Mouse (Mus musculus) heart, postnatal 25 days (tissue): ENCODE measurements around the gene Papss2. TPM values are rescaled to one million over a fixed set of nuclear protein-coding genes. Genes with fewer than 3 reads are reported as not detected.
"Not testable (repeated sequence)": the region's sequence is repeated elsewhere in the genome, so short reads cannot be mapped to it uniquely, and the experiment has no call there.

Experiments
- DNase-seq: peaks from one replicate; pipeline ENCODE4 v3.0.0; 2022; ENCODE audit warnings: low spot score
- intact Hi-C: fragments of 180-260 bp; cut with DNase I; formaldehyde crosslinking; loops from one replicate; pipeline ENCODE4 v1.15.1; 2025
- total RNA-seq, 2 experiments: library from RNA; stranded (reverse); gene quantifications; 2 replicates each; pipeline ENCODE4 v1.2.3; 2021

Papss2 gene
- total RNA-seq, 2 experiments from 2014 or later = 12.3 to 14.9 TPM

DNA sequence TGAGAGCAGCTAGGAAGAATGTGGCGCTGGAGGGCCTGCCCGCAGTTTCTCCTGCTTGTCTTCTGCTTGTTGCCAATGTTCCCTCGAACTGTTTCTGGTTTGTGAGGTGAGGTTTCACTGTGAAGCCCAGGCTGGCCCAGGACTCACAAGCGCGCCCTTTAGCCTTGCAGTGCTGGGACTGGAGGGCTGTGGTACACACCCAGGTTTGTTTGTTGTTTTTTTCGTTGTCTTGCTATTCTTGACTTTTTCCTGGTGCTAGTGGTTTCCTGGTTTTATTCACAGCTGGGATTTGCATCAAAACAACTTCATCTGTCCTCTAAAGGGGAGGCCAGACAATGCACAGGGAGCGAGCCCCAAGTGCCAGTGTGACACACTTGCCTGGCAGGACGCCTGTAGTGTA is 39.3 kb downstream of the Papss2 start:
- intact Hi-C loops = loop anchor here (5.0 kb wide), 1 partner anchor 38 kb away; the partner anchor contains the start of gene Papss2
- DNase-seq = peak; percentile 4

DNA sequence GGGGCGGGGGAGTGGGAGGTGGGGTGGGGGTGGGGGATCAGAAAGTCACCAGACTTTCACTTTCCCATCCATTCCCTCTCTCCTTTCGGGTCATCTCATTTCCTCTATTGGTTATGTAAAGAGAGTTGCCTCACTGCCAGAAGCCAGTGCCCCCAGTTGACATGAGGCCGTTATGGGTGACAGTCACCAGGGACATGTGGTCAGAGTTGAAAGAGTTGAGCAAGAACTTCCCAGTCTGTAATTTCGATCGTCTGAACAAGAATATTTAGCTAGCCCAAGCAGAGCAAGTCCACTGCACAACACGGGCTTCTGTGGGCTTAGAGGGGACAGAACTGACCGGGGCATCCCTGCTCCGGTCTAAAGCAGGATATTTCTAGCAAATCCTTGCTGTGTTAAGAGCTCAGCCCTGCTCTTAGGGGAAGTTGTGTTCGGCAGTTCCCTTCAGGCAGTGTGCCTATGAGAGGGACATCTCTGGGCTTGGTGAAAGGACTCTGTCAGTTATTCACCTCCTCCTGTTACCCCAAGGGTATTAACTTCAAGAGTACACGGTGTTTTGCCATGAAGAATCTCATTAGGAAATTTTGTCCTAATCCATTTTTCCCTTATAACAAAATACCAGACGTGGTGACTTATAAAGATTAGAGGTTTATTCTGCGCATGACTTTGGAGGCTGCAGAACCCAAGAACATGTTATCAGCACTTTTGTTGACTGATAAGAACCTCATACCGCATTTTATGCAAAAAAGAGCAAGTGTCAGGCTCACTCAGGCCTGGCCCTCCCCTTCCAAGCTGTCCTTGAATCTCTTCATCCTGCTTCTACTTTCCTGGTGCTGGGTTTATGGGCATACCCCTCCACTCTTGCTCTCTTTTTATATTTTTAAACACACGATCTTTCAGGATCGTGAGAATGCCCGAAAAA is 42.0 kb downstream of the Papss2 start:
- intact Hi-C loops = loop anchor here (5.0 kb wide), 1 partner anchor 40 kb away; the partner anchor contains the start of gene Papss2
- DNase-seq = peak; percentile 7

DNA sequence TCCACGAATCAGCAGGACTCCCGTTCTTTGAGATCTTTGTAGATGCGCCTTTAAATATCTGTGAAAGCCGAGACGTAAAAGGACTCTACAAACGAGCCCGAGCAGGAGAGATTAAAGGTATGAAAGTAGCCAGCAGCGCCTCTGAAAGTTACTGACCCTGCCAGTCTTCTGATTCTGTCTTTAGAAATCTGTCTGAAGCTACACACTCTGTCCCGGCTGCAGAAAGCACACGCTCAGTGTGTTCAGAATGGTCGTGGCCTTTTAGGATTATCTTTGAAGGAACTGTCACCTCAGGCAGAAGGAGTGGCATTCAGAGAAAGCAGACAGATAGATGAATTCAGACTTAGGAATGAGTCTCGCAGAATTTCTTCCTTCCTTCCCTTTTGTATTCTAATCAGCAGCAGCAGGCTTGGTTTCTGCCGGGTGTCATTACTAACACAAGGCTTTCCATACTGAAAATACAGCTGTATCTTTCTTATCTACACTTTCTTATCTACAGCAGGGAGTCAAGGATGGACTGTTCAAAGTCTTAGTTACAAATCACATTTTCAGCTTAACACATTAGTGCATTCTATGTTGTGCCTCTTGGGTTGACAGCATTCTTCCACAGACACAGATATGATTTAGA is 42.8 kb downstream of the Papss2 start:
- no peak for DNase-seq
- intact Hi-C loops = loop anchor here (5.0 kb wide), 1 partner anchor 41 kb away; the partner anchor contains the start of gene Papss2

DNA sequence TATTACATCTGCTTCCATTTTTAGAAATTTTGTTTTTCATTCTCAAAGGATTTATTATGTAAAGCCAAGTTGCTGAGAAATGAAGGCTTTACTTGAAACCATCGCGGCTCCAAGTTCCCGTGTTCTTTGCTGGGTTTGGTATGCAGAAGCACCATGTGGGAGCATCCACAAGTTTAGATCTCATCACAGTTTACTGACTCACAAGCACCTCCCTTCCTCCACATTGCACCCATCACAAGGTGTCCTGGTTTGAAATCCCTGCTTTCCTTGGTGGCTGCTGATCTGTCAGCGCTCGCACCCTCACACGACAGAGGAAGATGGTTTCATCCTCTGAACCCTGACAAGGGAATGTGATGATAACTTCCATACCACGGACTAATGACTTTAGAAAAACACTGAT is 45.9 kb downstream of the Papss2 start:
- no peak for DNase-seq
- intact Hi-C loops = no loop called here

DNA sequence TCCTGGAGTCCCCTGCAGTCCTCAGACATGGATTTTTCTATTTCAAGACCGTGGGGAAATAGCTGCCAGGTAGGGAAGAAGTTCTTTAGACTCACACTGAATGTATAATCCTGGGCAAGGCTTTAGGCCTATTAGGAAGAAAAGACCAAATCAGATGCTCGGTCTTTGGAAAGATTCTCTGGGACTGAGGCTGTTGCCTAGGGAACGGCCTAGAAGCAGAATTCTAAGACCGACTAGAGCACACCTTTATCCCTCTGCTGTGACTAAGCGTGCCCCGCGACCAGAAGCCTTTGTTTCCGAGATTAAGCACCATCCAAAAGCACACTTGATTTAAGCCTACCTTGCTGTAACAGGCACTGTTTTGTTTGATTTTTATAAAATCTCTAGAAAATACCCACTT is 46.4 kb downstream of the Papss2 start:
- intact Hi-C loops = no loop called here
- no peak for DNase-seq

DNA sequence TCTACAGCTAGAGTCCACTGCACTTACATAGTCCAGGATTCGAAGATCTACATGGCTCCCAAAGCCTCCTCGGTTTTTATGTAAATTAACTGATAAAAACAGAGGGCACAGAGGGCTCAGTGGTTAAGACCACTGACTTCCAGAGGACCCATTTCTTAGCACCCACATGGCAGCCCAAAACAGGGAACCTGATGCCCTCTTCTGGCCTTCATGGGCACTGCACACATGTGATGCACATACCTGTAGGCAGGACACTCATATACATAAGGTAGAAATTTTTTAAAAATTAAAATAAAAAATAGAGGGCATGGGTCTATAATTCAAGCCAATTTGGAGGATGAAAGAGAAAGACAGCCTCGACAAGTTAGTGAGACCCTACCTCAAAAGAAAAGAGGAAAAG is 48.1 kb downstream of the Papss2 start:
- no peak for DNase-seq
- intact Hi-C loops = no loop called here

DNA sequence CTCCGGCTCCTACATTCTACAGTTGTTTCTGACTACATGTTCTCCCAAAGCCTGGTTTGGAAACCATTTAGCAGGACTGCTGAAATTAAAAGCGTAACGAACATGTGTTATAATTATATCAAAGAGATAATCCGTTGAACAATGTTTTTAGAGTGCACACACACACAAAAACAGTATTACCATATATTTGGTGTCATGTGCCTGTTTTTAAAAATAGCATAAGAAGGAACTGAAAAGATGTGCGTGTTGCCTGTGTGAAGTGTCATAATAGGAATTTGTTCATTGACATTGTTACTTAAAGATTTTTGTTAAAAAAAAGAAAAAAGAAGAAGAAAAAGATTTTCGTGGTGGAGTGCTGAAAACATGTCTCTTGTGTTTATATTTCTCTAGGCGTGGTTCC is 50.3 kb downstream of the Papss2 start:
- no peak for DNase-seq
- intact Hi-C loops = no loop called here

DNA sequence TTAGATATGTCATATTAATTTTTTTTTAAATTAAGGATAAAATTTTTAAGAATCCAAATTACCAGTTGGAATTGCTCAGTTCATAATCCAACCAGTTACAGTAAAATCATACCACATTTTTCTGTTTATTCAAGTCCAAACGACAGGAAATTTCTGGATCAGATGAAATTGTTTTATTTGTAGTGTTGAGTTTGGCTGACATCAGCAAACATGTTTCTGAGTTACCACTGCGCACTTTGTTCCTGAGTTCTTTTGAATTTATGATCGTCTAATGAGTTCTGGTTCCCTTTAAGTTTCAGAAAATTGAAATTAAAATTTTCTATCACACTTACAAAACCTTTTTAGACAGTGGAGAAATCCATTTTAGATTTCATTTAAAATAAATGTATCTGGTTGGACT is 50.8 kb downstream of the Papss2 start:
- intact Hi-C loops = no loop called here
- no peak for DNase-seq

DNA sequence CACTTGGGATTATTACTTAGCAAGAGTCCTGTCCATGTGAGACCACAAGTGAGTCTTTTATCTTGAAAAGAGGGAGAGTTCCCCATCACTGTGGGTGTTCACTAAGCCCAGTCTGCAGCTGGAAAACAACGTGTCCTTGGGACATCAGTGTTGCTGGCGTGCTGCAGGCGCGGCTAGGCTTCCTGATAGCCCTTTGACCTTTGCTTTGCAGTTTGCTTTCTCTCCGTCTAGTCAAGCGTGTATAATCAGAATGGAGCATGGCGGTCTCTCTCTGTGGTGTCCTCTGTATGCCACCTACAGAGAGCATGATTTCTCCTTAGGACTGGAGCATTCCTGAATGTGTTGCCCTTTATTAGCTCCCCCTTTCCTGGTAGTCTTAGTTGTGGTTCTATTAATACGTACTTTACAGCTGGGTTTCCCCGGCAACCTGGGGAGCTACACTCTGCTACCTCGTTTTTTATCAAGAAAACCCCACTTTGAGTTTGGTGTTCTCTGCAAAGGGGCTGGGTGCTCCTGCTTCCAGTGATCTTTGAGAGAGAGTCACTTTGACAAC is 52.5 kb downstream of the Papss2 start:
- DNase-seq = no peak
- intact Hi-C loops = no loop called here

DNA sequence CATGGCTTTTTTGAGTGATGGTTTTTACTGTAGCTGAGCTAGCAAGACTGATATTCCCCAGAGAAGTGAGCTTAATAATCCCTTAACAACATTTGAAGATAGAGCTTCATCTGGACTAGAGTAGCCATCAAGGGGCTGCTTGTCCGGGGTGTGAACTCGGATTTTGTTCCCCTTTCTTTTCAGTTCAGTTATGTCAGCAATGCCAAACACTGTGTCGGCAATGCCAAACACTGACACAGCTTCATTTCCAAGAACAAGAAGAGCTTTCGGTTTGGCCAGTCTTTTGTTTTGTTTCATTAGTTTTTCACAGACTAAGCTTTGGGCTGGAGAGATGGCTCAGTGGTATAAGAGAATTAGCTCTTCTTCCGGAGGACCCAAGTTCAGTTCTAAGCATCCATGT is 55.5 kb downstream of the Papss2 start:
- intact Hi-C loops = no loop called here
- no peak for DNase-seq

DNA sequence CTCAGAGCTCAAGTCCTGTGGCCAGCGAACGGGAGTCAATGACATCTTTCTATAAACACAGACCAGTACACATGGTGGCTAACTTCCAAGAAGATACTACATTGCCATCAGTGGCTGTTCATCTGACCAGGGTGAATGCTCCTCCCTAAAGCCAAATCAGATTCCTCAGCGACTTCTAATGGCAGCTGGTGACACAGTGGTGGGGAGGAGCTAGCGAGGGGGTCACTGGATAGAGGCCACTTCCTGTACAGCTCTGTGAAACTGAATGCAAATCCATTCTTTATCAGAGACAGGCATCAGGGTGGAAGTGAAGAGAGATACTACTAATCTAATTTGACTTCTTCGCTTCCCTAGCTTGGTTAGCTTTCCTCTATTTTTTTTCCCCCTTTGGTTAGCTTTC is 57.5 kb downstream of the Papss2 start:
- intact Hi-C loops = no loop called here
- DNase-seq = no peak

DNA sequence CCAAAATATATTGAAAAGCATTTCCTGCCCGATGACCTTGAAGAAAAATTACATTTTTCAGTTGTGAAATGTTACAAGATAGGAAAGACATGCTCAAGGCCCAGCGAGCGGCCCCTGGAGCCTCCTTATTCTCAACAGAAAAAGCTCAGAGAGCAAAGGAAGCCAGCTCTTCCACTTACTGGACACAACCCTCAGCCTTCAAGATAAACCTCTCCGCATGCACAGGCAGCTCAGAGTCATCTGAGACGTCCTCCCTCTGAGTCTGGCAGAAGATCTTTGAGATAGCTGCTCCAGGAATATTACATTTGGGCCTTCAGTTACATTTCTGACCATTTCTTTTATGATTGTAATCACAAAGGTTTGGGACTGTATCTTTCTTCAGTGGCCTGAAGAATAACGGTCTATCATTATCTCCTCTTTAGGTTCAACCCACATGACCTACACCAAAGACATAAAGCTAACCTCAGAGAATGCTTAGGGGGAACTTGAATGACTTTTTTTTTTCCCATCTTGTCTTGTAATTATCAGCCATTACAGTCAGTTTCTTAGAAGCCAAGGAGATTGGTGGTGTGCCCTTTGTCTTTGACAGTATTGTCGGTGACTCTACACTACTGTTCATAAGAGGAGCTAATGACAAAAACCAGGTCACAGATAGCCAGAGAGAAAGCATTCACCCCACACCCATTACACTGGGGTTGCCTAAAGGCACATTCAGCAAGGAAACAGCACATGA is 58.2 kb downstream of the Papss2 start:
- intact Hi-C loops = no loop called here
- no peak for DNase-seq

DNA sequence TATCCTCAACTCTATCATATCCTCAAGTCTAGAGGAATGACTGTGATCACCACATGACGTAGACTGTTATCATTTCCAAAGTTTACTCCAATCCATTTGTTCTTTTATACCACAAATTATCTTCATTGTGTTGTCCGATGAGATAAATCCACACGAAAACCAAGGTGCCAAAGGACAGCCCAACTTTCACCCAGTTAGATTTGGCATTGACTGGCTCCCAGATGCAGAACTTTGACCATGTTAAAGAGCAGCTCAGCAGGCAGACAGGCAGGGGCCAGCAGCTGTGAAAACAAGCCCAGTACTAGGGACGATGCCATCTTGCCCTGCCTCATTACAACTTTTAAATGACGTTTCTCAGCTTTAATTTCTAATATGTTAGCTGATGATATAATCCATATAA is 63.8 kb downstream of the Papss2 start:
- no peak for DNase-seq
- intact Hi-C loops = no loop called here

DNA sequence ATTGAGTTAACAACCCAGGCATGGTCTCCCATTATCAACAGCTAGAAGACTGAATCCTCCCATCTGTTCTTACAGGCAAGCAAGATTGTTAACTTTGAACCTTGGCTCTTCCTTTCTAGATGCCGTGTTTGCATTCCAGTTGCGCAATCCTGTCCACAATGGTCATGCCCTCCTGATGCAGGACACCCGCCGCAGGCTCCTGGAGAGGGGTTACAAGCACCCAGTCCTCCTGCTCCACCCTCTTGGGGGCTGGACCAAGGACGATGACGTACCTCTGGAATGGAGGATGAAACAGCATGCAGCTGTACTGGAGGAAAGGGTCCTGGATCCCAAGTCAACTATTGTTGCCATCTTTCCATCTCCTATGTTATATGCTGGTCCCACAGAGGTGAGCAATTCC is 67.3 kb downstream of the Papss2 start:
- intact Hi-C loops = no loop called here
- no peak for DNase-seq

DNA sequence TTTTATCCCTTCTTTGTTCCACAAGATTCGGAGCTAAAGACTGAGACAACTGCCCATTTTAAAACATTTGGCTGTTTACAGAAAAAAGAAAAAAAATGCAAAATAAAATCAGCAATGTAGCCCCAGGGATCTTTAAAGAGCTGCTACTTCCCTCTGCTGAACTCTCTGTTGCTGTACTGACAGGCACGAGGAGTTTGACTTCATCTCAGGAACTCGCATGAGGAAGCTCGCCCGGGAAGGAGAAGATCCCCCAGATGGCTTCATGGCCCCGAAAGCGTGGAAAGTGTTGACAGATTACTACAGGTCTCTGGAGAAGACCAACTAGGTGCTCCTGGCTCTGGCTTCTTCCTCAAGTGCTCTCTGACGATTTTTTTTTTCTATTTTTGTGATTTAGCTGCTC is 69.7 kb downstream of the Papss2 start:
- no peak for DNase-seq
- intact Hi-C loops = no loop called here

DNA sequence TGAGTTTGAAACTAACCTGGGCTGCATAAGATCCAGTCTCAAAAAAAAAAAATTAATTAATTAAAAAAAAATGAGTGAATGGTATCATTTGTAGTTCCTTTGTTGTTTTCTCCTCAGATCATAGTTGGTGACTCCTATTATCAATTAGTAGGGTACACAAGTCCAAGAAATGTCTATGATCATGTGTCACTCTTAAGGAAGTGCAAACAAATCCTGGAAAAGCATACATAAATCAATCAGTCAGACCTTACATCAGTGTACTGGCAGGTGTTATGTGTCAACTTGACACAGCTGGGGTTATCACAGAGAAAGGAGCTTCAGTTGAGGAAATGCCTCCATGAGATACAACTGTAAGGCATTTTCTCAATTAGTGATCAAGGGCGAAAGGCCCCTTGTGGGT is 72.2 kb downstream of the Papss2 start:
- intact Hi-C loops, DNase-seq: not testable (repeated sequence)

DNA sequence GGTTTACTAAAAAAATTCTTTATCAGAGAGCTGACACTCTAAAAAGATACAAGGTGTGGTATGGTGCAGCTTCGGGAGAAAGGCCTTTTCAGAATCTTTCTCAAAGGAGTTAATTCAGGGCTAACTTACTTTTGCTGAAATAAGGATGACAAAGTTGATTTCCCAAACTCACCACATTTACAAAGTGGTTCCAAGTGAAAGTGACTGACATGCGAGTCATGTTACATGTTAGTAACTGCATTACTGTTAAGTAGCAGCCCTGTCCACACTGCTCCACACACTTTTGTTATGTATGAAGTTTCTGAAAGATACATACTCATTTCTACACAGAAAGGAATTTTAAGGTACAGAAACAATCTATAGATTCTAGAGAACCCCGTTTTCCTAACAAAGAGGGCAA is 80.2 kb downstream of the Papss2 start:
- DNase-seq = no peak
- intact Hi-C loops = no loop called here

DNA sequence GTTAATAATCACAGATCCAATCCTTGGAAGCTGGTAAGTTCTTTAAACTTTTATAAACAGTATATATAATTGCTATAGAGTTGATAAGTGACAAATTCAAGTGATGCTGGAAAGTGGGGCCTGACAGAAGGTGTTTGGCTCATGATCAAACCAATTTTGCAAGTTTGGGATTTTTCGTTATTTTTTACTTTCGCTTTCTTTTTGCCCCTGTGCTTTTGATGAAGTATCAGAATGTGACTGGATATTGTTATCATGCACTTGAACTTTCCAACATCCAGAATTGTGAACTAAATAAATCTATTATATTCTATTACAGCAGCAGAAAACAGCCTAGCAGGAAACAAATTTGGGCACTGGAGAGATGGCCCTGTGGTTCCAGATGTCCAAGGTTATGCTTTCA is 85.3 kb downstream of the Papss2 start:
- DNase-seq = no peak
- intact Hi-C loops = no loop called here

DNA sequence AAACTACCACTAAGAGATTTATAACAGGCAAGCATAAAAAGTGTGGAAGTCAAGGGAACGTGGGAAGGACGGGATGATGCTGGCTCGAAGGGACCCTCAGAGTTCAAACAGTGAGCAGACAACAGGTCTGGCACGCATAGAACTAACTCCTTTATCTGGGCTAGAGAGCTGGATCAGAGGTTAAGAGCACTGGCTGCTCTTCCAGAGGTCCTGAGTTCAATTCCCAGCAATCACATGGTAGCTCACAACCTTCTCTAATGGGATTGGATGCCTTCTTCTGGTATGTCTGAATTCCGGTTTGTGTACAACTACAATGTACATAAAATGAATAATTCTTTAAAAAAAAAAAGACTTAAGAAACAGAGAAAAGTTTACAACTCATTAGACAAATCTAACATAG is 87.5 kb downstream of the Papss2 start:
- intact Hi-C loops = no loop called here
- DNase-seq = no peak

DNA sequence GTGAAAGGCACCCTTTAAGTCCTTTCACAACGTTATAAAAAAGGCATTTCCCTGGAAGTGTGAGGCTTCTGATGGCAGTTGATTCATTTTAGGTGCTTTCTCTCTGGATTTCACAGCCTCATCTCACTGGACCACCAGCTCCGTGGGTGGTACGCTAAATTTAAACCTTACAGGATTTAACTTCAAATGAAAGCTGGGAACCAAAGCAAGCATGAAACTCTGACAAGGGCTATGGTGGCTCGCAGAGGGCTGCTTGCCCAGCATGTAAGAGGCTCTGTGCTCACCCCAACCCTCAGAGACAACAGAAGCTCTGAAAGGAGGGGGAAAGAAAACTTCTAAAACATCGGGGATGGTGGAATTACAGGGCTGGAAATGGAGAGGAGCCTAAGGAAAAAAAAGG is 92.1 kb downstream of the Papss2 start:
- intact Hi-C loops = loop anchor here (2.0 to 5.0 kb wide), 3 partner anchors 90 to 187 kb away; partner anchors contain the start of gene Papss2

More for the DNA sequence above, 92.1 kb downstream of the Papss2 start:
- no peak for DNase-seq
